Mouse (Mus musculus): ENCODE results near the gene Thnsl1.
A peak's percentile ranks its signal among the peaks of the same experiment; 100 is the strongest.

Thnsl1 gene

DNA sequence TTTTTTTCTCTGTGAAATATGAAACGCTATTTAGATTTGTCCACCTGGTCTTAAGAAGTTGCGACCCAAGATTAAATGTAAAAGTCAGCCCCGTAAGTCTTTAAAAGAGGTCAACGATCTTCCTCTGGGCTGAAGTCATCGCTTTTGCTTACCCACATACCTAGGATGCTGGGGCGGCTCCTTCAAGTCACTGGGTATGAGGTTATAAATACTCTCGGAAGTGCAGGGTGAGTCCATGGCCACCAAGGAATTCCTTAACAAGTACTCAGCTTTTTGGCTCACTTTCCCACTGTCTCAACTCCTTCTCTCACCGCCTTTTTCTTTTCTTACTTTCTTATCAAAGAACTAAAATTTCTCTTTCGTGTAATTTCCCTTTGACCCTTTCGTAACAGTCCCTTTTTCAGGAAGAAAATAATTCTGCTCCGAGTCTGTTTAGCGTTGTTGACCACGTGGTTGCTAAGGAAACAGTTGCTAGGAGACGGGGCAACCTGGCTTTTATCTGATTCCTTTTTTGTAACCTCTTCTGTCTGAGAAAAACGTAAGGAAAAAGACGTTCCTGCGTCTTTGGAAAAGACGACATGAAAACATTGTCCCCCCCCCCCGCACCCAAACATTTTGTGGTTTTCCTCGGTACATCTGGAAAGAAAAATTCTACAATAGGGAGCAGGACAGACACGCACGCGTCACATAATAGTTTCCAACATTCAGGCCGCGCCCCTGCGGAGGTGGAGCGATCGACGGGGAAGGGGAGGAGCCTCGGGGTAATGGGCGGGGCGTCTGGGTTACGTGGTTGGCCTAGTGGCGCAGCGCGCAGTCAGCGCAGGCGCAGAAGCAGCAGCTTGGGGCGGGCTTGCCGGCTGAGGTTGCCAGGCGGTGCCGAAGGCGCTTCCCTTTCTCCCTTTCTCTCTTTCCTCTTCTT lies at the start of gene Thnsl1, which contains the start of gene Enkur:
Gene Thnsl1 (plus strand): TSS at position 813 of the 919 bp plus-strand sequence.
Gene Enkur (minus strand): TSS at position 454 of the 919 bp plus-strand sequence.
- peak; percentile 99 for DNase-seq

DNA sequence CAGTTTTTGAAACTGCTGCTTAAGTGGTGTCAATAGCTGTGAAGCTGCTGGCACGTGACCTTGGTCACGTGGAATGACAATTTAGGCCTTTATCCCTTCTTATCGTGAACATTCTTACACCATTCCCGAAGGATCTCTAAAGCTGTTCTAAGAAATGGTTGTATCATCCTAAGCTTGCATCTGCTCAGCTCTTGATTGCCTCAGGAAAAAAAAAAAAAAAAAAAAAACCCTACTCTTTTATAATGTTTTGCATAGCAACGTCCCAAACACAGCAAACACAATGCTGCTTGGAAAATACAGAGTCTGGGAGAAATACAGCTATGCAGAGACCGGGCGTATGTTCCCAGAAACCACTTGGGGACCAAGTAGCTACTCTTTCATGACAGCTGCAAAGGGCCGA lies 41.2 kb upstream of the Thnsl1 start:
- no peak for DNase-seq

DNA sequence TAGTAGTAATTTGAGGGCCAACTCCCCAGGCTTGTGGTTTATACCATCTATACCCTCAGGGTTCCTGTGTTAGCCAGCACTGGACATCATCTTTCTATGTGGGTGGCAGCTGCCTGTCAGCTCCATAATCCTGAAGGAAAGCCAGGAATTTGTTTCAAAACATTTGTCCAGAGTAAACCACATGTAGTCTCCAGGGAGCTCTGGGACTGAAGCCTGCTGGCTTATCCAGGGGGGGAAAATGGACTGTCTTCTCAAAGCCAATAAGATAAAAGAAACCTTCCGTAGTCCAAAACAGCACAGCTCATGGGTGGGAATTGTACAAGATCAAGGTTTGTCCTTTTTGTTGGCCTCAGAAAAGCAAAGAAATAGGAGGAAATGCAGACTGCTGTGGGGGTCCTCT lies 37.6 kb upstream of the Thnsl1 start:
- no peak for DNase-seq

DNA sequence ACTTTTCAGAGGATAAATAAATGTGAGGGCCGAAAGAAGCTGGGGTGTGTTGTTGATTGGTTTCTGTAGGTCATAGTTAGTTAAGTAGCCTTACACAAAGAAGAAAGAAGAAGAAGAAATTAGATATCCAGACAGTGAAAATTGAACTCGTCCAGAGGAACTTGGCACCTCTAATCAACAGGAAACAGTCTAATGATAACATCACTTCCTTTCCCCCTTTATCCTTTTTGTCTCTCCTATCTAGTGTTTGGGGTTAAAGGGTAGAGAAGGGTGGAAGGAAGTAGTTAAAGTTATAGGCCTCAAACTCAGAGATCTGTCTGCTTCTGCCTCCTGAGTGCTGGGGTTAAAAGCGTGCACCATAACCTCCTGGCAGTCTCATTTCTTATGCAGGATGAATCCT lies 32.7 kb upstream of the Thnsl1 start:
- no peak for DNase-seq

DNA sequence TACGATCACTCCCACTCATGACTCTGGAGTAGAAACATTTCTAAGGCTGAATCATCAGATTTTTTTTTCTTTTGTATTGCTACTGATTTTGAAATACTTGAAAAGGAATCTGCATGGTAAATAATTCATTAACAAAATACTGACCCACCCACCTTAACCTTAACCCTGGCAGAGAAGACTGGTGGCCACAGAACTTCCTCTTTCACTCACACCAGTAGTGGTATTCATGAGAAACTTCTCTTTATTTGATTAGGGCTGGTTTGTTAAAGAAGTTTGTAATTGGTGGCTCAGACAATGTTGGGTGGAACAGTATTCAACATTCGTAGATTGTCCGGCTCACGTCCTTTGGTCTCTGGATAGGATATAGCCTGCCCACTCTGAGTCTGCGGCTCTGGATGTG lies 26.4 kb upstream of the Thnsl1 start:
- DNase-seq, result no peak

DNA sequence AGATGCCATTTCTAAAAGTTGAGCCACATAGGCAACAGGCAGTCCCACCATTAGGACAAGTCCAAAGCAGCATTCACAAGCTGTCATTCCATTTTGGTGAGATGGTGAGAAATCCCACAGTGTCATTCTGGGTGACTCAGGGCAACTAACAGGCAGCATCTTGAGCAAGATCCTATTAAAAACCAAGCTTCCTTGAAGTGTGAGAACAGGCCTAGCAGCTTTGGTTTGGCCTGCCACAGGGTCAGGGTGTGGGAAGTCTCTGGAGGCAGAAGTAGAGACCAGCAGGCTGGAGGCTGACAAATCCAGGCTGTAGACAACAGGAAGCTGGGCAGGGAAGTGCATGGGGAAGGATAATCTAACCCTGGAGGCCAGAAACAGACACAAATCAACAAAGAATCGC lies 22.7 kb upstream of the Thnsl1 start:
- DNase-seq, result peak; percentile 8

DNA sequence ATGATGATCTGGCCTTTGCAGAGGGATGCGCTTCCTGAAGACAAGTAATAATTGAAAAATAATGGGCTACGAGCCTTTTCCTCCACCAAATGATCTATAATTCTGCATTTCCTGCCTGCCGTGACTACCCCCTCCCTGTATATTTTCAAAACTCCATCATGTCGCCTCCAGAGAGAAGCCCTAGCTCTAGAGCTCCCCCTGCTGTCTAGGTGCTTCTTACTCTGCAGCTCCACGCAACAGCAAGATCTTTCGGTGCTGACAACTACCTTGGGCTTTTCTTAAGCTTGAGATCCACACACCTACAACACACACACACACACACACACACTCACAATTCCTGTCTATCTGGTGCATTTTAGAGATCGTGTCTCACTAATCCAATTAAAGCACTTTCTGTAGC lies 17.9 kb upstream of the Thnsl1 start:
- peak; percentile 83 for DNase-seq

DNA sequence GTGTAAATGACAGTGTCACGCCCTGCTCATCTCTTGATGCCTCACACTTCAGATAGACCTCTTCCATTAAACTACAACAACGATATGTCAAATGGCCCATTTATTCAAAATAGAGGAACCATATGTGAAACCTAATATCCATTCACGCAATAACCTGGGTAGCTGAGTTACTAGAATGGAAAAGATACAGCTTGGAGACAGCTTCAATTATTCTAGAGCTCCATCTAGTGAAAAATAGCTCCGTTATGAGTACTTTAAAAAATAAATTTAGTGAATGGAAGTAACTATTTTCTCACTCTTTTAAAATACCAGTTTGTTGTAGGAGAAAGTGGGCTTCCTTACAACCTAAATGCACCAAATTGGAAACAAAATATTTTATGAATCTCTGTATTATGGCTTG lies 16.9 kb upstream of the Thnsl1 start:
- DNase-seq, result no peak

DNA sequence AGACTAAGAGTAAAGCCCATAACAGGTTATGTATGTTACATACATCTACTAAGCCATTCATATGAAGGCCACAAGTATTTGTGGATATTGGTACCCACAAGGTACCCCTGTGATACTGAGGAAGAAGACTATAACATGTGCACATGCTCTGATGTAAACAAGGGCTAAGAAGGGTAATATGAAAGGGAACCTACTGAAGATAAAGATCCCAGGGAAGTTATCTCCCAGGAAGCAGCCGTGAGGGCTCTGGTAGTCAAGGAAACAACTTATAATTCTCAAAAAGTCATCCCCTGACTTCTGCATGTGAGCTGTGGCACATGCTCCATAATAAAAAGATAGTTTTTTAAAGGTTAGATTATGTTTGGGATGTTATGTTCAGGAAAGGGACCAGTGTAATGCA lies 14.3 kb upstream of the Thnsl1 start:
- DNase-seq, result no peak

DNA sequence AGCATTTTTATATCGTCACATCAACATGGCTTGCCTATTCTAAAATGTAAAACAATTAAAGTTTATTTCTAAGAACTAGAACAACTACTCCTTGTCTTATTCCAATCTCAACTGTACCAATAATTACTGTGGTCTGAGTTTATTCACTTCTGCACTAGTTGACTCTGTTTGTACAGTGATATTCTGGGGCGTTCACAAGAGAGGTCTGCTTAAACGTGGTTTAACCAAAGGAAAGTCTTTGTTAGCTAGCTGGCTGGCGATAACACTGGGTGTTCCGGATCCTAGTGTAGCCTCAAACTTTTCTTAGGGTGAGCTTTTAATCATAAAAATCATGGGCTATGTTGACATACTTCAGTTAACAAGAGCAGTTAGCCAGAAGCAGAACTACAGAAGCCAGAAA lies 10.3 kb upstream of the Thnsl1 start:
- DNase-seq, result no peak

DNA sequence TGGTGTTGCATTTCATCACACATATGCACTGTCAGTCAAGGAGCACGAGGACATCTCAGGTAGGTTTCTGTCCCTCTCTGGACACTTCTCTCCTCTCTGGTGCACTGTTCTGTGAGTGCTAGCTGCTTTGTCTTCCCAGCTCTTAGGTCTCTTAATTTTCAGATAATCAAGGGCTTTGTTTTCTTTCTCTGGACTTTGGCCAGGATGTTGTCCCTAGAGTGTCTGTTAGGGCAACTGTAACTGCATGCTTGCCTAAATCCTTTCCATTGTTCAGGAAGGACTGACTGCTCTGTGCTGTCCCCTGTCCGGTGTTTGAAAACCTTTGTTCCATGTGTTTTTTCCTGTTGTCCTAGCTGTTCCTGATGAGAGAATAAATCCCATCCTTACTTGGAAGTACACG lies 6.5 kb upstream of the Thnsl1 start:
- DNase-seq, result no peak

DNA sequence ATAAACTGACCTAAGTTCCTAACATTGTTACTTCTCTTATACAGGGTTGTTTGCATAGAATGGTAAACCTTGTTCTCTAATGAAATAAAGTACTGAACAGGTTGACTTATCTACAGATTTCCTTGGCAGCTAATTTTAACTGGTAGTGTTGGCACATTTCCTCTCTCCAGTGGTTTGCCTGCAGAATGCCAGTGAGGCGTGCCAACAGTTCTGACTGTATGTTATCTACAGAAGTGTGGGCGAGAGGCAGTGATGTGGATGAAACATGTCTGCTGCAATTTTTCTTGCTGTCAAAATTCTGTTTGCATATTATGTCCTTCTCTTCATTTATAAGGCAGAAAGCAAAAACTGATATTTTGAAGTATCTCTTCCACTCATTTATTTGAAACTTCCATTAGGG lies 2.8 kb upstream of the Thnsl1 start:
- DNase-seq, result no peak

DNA sequence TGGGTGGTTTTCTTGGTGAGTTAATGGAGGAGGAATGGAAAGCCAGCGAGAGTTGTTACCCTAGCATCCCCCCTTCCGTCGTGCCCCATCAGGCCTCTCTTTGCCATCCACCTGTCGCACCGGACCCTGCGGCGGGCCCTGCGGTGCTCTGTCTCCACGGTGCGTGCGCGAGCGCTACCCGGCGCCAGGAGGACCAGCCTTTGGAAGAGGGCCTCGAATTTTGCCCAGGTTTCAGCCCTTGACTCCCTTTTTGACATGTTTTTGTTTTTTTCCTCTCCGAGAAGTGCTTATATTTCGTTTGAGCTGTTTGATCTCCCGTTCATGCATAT lies 271 bp downstream of the Thnsl1 start:
- no peak for DNase-seq

DNA sequence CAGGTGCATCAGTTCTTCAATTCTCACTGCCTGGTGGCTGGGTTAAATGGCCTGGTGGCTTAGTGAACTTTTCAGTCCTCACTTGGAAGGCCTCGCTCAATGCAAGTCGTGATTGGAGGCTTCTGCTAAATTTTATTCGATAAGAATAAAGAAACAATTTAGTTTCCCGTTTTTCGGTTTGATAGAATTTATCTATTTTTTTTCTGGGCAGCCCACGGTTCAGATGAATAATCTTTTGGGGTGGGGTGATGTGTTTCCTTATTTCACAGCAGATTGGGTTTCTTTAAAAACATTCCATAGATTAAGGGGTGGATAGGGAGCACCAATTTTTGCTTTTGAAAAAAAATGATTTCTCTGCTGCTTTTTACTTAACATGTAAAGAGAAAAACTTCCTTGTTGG lies 754 bp downstream of the Thnsl1 start:
- DNase-seq, result no peak

DNA sequence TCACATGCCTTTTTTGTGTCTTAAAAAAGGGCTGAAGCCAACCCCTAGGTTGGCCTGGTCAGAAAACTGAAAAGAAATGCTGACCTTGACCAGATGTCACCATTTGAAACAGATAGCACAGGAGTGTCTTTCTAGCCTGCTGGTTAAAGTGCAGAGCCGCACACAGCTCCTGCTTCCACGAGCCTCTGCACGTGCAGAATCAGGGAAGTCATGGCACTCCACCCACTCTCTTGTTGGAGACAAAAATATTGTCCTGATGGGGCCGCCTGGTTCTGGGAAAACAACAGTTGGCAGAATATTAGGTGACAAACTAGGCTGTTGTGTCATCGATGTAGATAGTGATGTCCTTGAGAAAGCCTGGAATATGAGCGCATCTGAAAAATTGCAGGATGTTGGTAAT lies 5.8 kb downstream of the Thnsl1 start:
- DNase-seq, result no peak

DNA sequence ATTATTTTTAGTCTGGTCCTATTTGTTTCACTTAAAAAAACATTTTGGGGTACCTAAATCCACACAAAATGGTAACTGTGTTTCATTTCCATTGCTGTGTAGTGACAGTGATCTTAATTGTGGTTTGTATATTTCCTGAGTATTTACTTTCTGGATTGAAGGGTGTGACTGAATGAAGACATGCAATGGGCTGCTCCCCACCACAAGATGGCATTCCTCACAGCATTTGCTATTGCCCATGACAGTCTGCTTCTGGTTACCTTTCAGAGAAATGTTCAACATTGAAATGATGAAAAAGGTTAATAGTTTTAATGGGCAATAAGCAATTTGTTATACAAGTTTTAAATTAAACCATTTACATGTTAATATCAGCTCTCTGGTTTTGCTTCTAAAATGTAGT lies 8.8 kb downstream of the Thnsl1 start:
- no peak for DNase-seq

DNA sequence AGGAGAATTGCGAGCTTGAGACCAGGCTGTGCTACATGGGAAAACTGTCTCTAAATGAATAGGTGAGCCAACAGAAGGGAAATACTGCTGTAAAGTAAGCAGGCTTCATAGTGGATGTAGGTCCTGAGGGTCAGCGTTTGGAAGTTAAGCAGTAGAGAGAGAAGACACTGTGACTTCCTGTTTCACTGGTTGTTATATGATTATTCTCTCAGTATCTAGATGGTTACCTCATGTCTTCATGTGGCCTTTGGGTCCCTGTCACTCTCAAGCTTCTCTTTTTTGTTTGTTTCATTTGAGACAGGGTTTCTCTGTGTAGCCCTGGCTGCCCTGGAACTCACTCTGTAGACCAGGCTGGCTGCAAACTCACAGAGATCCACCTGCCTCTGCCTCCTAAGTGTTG lies 9.8 kb downstream of the Thnsl1 start:
- no peak for DNase-seq

DNA sequence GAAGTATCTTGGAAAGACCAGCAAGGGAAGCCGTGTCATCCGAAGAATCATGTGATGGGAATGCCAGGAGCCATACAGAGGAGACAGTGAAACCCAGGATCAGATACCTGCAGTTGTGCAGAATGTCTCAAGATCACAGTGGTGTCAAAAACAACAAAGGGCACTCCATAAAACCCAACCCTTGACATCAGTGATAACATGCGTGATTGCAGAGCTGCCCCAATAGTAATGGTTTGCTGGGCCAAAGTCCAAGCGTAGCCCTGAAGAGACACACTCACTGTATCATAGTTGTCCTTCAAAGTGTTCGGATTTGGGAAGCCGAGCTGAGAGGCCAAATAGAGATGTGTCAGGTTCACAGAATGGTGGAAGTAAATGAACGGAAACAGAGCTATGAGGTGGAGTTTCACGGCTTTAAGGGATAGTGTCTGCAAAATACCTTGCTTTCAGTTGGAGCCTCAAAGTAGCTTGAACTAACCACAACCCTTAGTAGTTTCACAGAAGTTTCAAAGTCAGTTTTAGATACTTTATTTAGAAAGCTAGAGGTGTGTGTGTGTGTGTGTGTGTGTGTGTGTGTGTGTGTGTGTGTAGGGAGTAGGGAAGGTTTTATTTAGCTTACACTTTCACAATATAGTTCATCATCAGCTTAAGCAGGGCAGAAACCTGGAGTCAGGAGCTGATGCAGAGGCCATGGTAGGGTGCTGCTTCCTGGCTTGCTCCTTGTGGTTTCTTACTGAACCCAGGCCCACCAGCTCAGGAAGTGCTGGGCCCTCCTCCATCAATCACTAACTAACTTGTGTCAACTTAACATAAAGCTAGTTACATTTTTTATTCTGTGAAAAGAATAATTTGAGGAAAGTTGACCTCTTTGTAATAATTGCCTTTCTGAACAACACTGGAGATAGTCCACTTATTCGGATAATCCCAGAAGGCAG lies 17.2 kb downstream of the Thnsl1 start:
- no peak for DNase-seq

DNA sequence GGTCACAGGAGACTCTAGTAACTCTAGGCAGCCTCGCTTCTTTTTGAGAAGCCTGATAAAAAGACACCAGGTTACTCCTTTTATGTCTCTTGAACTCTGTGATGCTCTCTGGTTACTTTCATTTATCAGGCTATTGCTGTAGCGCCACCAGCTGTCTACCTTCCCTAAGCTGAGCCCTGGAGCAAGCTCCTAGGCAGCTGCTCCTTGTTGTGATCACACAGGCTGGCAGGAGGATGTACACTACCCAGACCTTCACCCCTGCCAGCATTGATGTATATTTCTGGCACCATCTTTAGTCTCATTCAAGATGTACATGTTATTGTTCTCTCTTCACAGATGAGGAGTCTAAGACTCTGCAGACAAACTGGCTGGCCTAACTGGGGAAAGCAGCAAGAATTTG lies 24.8 kb downstream of the Thnsl1 start:
- no peak for DNase-seq

DNA sequence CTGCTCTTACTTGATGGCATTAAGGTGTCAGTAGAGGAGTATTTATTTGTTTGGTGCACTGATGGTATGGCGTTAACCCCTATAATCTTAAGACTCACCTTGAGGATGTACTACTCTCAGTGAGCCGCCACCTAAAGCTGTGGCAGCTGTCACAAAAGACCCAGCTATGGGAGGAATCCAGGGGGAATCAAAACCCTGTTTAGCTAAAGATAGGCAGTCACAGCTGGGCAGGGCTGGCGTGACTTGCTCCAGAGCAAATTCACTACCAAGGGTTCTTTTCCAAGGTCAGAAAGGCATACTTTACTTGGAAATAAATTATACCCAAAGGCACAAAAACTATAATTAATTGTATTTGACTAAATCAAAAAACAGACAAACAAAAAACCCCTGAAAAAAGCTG lies 25.6 kb downstream of the Thnsl1 start:
- no peak for DNase-seq

DNA sequence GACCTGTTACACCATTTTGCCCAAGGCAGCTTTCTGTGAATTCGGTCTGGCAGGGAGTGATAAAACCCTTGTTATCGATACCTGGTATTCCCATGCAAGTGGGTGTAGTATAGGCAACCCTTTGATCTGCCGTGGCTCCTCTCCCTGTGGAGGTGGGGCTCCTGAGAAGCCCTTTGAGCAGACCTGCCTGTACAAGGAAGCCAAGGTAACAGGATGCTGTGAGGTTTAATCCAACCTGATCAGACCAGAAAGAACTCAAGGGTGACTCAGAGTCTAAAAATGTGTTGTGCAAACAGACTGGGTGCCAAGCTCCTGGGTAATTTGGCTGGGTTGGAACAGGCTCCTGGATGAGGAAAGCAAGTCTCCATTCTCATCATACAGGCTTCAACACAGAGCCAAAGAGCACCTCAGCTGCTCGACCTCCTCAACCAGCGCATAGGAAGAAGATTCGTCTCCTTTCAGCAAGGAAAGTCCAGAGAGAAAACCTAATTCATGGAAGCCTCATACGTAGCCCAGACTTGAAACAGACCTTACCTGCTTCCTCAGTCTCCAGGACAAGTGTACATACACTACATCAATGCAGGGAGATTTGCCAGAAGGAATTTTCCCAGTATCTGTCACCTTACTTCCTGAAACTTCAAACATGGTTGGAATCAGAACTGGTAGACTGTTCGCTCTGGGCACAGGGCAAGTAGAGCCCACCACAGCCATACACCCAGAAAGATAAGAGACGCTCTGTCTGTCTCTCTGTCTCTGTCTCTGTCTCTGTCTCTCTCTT lies 29.5 kb downstream of the Thnsl1 start:
- DNase-seq, result peak; percentile 16

DNA sequence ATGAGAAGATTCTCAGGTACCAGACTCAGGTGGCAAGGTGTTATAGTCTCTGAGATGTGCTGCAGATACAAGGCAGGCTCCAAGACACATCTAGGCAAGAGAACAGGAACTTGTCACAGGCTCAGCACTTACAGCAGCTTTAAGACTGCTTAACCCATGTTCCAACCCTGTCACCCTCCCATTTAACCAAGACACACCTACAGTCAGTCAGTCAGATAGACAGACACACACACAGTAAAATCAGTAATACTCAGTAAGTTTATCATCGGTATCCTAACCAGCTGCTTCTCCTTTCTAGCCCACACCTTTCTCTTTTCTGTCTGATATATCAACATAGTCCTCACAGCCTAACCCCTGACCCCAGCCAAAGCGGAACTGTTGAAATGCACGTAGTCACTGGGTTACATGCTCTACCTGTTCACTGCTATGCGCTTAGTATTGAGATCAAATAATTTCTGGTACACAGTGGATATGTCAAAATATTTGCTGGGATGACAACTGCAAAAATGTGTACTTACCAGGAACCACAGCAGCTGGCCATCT lies 30.4 kb downstream of the Thnsl1 start:
- no peak for DNase-seq

DNA sequence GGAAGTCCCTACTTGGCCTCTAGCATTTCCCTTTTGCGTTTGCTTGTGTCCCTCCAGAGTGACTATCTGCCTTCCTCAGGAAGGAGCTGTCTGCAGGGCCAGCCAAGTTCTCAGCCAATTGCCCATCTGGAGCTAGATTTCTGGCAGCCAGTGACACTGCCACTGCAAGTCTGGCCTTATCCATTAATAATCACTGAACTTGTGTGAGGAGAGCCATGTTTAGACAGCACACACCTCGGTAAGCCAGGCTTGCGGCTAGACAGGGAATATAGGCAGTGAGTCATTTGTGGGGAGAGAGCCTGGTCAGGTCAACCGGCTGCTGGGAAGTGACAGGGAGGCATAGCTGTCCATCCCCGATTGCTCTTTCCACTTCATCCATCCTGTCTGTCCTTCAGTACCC lies 31.3 kb downstream of the Thnsl1 start:
- peak; percentile 36 for DNase-seq
